Mouse (Mus musculus) splenic B cell, adult 2 months (primary cell): ENCODE measurements around the gene Fam25c.

ENCODE experiments used
- DNase-seq: peaks from one replicate; pipeline ENCODE4 v3.0.0-alpha.2; 2011; ENCODE audit warnings: low read depth, low spot score
- H3K27me3 ChIP-seq: 2 replicates; pipeline ENCODE4 v1.6.1; 2012; ENCODE audit warnings: mild to moderate bottlenecking, low read length, moderate library complexity, mixed read lengths; ENCODE audit not compliant: control insufficient read depth, poor library complexity, insufficient read depth, severe bottlenecking
- H3K36me3 ChIP-seq: 2 replicates; pipeline ENCODE4 v1.6.1; 2012; ENCODE audit warnings: mild to moderate bottlenecking, low read length, moderate library complexity, mixed read lengths; ENCODE audit not compliant: control insufficient read depth, poor library complexity, insufficient read depth, severe bottlenecking

The Fam25c gene

DNA sequence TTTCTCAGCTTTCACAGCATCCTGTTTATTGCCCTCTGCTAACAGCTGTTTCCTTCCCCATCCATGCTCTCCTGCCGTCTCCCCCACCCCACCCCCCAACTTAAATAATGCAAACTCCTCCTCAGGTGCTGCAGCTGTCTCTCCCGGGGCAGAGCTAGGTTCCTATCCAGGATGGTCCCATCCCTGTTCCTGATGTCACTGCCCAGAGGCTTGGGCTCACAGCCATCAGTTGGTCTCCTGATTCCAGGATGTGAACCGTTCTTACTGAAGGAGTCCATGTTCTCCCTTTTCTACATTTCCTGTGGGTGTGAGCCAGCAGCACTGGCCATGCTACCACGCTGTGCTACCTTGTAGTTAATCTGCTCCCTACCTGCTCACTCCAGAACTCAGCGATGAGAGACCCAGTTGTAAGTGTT lies 52.0 kb downstream of the Fam25c start:
- Histone ChIP-seq H3K36me3 (no peaks in the 10 kb centered on the region), H3K27me3 (no peaks in the 10 kb centered on the region)
- DNase-seq: no peak

DNA sequence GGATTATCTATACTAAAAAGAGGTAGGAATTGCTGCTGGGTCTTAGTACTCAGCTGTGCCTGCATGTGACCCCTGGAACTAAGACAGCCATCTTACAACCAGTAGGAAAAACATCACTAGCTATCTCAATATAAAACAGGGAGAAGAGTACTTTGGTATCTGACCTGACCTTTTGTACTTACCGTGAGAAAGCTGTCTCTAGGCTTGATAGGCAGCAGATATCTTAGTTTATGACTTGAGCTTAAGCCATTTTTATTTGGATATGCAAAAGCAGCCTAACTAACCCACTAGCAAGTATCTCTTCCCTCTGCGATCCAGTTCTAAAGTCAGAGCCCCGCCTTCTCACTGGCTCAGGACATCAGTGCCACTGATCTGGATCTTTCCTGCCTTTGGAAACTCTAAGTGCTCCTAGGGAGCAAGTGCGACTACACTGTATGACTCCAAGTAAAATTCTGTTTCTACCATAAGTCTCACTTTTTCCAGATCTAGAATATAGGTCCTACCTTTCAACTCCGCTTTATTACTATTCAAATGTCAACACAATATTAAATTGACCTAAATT lies 52.5 kb downstream of the Fam25c start:
- Histone ChIP-seq H3K36me3 (no peaks in the 10 kb centered on the region), H3K27me3 (no peaks in the 10 kb centered on the region)
- DNase-seq: no peak
